Mouse (Mus musculus) spleen, adult 2 months (tissue): ENCODE results near the gene Rgs8.

Source experiments
- CTCF ChIP-seq: fragments of 200-500 bp; IDR thresholded peaks from 2 replicates; pipeline ENCODE4 v1.5.1; 2011; ENCODE audit warnings: mild to moderate bottlenecking, inconsistent platforms; ENCODE audit not compliant: insufficient read depth, insufficient read length, insufficient replicate concordance; ENCODE audit errors: extremely low read depth
- POLR2A ChIP-seq: fragments of 200-500 bp; IDR thresholded peaks from 2 replicates; pipeline ENCODE4 v1.6.1; 2011; ENCODE audit warnings: low read depth, low read length, inconsistent platforms

DNA sequence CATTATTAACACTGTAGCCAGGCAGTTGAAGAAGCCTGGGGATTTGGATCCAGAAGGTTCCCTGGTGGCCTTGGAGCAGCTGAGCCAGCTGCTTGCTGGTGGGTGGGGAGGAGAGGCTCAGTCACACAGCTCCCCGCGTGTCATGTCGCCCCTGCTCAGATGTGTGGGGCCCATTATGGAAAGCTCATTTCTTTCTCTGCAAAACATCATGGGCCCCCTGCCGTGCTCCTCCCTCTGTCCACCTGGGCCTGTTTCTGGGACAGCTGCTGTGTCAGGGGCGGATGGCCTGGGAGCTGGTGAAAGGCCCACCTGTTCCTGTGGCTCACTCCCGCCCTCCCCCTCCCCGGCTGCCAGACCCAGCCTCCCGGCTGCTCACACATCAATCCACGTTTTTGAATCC is 80.4 kb downstream of the Rgs8 start:
- no peak for TF ChIP-seq CTCF
- no peak for TF ChIP-seq POLR2A
